In genomic region chr17:6827740-6828461, GRCm38 (mm10) we compare ENCODE assay signal across 1 mouse cellular context.
TF ChIP-seq lines count a peak whose summit lies in the region.

No protein-coding gene starts in this region.

TF ChIP-seq in CH12.LX, 34 proteins besides CTCF, POLR2A, EP300 and RAD21 (continued from another document):
- TF ChIP-seq SIN3A (IDR thresholded peaks at IDR 0.05; ENCODE audit: low read length) = peak; percentile 77
- TF ChIP-seq ELF1 (IDR thresholded peaks at IDR 0.05; ENCODE audit: low read depth, low read length) = peak; percentile 96
- peak; percentile 89; the same call in 1 of the 2 replicates for TF ChIP-seq MAZ (IDR thresholded peaks at IDR 0.05; ENCODE audit: low read depth, low read length)
- TF ChIP-seq ZMIZ1 (IDR thresholded peaks at IDR 0.05; ENCODE audit: low read depth, low read length) = peak; percentile 49
- TF ChIP-seq MEF2A (IDR thresholded peaks at IDR 0.05; ENCODE audit: borderline replicate concordance, low read depth, low read length) = peak; percentile 99
- no peak; the same call in none of the 2 replicates for TF ChIP-seq MXI1 (IDR thresholded peaks at IDR 0.05; ENCODE audit: low read depth, low read length)
- peak; percentile 63; the same call in 1 of the 2 replicates for TF ChIP-seq MYC (IDR thresholded peaks at IDR 0.05; ENCODE audit: low read depth, low read length)
- peak; percentile 21; the same call in 1 of the 2 replicates for TF ChIP-seq GABPA (IDR thresholded peaks at IDR 0.05; ENCODE audit: insufficient replicate concordance, low read depth, low read length)
- no peak for TF ChIP-seq ZNF384 (IDR thresholded peaks at IDR 0.05; ENCODE audit: low read depth, low read length)
- TF ChIP-seq PAX5 (IDR thresholded peaks at IDR 0.05; ENCODE audit: low read length) = no peak
- TF ChIP-seq IRF4 (IDR thresholded peaks at IDR 0.05; ENCODE audit: low read depth, low read length) = peak; percentile 72
